Mouse (Mus musculus) forebrain, embryonic 14.5 days (tissue): ENCODE measurements around the gene Xbp1. TPM values are rescaled to one million over a fixed set of nuclear protein-coding genes. Genes with fewer than 3 reads are reported as not detected.
"Not testable (repeated sequence)": the region's sequence is repeated elsewhere in the genome, so short reads cannot be mapped to it uniquely, and the experiment has no call there.

ENCODE experiments used
- ATAC-seq: fragments of 200-750 bp; cut with Nextera tagmentation; 2 replicates; pipeline ENCODE4 v1.8.0; 2017; ENCODE audit warnings: mild to moderate bottlenecking, moderate library complexity
- DNase-seq: peaks from one replicate; pipeline ENCODE4 v3.0.0-alpha.2; 2015; ENCODE audit warnings: low spot score
- H3K27ac ChIP-seq: fragments of 300-500 bp; sonication (generic); 2 replicates; pipeline ENCODE4 v1.5.1; 2014; ENCODE audit warnings: low read depth, mild to moderate bottlenecking, control low read depth, low read length, moderate library complexity
- H3K27me3 ChIP-seq: fragments of 300-500 bp; sonication (generic); replicated peaks from 2 replicates; pipeline ENCODE4 v1.6.1; 2014; ENCODE audit warnings: low read length, control low read depth, mixed read lengths; ENCODE audit not compliant: control insufficient read depth, insufficient read depth
- H3K36me3 ChIP-seq: fragments of 300-500 bp; sonication (generic); 2 replicates; pipeline ENCODE4 v1.6.1; 2014; ENCODE audit warnings: low read length, control low read depth; ENCODE audit not compliant: control insufficient read depth, insufficient read depth
- H3K4me1 ChIP-seq: fragments of 300-500 bp; sonication (generic); 2 replicates; pipeline ENCODE4 v1.6.1; 2014; ENCODE audit warnings: antibody characterized with exemption, low read length, control low read depth; ENCODE audit not compliant: control insufficient read depth, insufficient read depth
- H3K4me2 ChIP-seq: fragments of 300-500 bp; sonication (generic); 2 replicates; pipeline ENCODE4 v1.6.1; 2014; ENCODE audit warnings: mild to moderate bottlenecking, control low read depth, low read length
- H3K4me3 ChIP-seq: fragments of 300-500 bp; sonication (generic); 2 replicates; pipeline ENCODE4 v1.5.1; 2014; ENCODE audit warnings: low read depth, low read length, control low read depth
- H3K9ac ChIP-seq: fragments of 300-500 bp; sonication (generic); 2 replicates; pipeline ENCODE4 v1.6.1; 2014; ENCODE audit warnings: mild to moderate bottlenecking, low read length, control low read depth, moderate library complexity
- H3K9me3 ChIP-seq: fragments of 300-500 bp; sonication (generic); replicated peaks from 2 replicates; pipeline ENCODE4 v1.6.1; 2016; ENCODE audit warnings: low read length, control low read depth, mixed read lengths; ENCODE audit not compliant: control insufficient read depth
- WGBS: fragments of 180-500 bp; shearing (Covaris S2); extraction: QIAGEN DNeasy Blood & Tissue Kit; methylation state at CpG from one replicate; pipeline ENCODE4 v1.1.7; 2014; 5-methylcytosine and 5-hydroxymethylcytosine counted together
- polyA plus RNA-seq: library from polyadenylated mRNA; unstranded; fragments of >200 nt; fragmentation: Nextera tagmentation; extraction: Ambion mirVana; gene quantifications from 2 replicates; pipeline ENCODE4 v1.2.1, GENCODE M21; 2014

Gene Xbp1
- polyA plus RNA-seq, 1 experiment from 2014 or later = 124 TPM

- no peak overlapping the region for H3K27ac ChIP-seq
- H3K4me2 ChIP-seq = no peak overlapping the region
- no peaks in the 10 kb centered on the region for H3K36me3 ChIP-seq
- H3K27me3 ChIP-seq = no peaks in the 10 kb centered on the region
- no peak for DNase-seq
- H3K9me3 ChIP-seq = no peaks in the 10 kb centered on the region
- 80% methylated on average over 13 of the region's 13 CpGs for WGBS
- H3K9ac ChIP-seq = no peak overlapping the region
- no peaks in the 10 kb centered on the region for H3K4me1 ChIP-seq
- H3K4me3 ChIP-seq = no peak overlapping the region
- no peak for ATAC-seq
These were observed 21.4 kb upstream of the Xbp1 start for GRCm38 (mm10) chr11:5498931-5499661.

- no peaks in the 10 kb centered on the region for H3K4me1 ChIP-seq
- H3K9ac ChIP-seq = no peak overlapping the region
- H3K9me3 ChIP-seq = no peaks in the 10 kb centered on the region
- no peak overlapping the region for H3K27ac ChIP-seq
- no peak overlapping the region for H3K4me2 ChIP-seq
- DNase-seq (no peak), ATAC-seq (no peak)
- no peaks in the 10 kb centered on the region for H3K27me3 ChIP-seq
- no peak overlapping the region for H3K4me3 ChIP-seq
- 92% methylated on average over 11 of the region's 11 CpGs for WGBS
- H3K36me3 ChIP-seq = no peaks in the 10 kb centered on the region
These were observed 20.4 kb upstream of the Xbp1 start for GRCm38 (mm10) chr11:5499961-5500644.

- Histone ChIP-seq H3K27ac (no peak overlapping the region), H3K27me3 (no peaks in the 10 kb centered on the region), H3K4me3 (no peak overlapping the region), H3K36me3 (no peaks in the 10 kb centered on the region), H3K9ac (no peak overlapping the region), H3K4me2 (no peak overlapping the region), H3K9me3 (no peaks in the 10 kb centered on the region), H3K4me1 (no peaks in the 10 kb centered on the region)
- DNase-seq (no peak), ATAC-seq (no peak)
- 82% methylated on average over 13 of the region's 13 CpGs for WGBS
These were observed 19.3 kb upstream of the Xbp1 start for GRCm38 (mm10) chr11:5500903-5501741.

DNA sequence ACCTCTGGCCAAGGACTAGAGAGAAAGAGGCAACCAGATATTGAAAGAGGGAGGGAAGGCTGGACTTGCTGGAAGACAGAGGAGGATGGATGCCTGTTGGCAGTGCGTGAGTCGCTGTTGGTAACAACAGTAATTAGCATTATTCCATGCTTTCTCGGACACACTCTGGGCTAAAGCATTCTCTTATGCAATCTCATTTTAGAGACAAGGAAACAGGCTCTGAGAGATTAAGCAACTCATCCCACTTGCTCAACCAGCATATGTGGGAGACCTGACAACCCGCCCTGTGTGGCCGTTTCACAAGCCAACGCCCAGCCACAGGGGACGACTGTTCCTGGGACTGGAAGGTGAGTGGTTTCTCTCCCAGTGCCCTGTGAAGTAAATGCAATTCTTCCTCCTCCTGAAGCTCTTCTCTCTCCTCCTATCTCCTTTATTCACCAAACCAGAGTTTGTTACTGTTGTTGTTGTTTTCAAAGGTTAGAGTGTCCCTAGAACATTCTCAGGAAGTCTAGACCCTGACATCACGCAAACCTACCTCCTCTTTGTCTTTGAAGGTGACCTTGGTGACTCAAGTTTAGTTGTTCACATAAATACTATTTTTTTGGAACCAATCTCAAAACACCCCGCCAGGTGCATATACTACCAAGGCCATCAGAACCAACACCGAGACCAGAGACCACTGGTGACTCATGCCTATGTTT lies 18.0 kb upstream of the Xbp1 start:
- H3K36me3 ChIP-seq = no peaks in the 10 kb centered on the region
- H3K4me2 ChIP-seq = no peak overlapping the region
- no peak for ATAC-seq
- H3K27me3 ChIP-seq = no peaks in the 10 kb centered on the region
- no peaks in the 10 kb centered on the region for H3K9me3 ChIP-seq
- DNase-seq = no peak
- no peak overlapping the region for H3K9ac ChIP-seq
- H3K4me3 ChIP-seq = no peak overlapping the region
- WGBS = 85% methylated on average over 10 of the region's 10 CpGs
- no peaks in the 10 kb centered on the region for H3K4me1 ChIP-seq
- H3K27ac ChIP-seq = no peak overlapping the region

DNA sequence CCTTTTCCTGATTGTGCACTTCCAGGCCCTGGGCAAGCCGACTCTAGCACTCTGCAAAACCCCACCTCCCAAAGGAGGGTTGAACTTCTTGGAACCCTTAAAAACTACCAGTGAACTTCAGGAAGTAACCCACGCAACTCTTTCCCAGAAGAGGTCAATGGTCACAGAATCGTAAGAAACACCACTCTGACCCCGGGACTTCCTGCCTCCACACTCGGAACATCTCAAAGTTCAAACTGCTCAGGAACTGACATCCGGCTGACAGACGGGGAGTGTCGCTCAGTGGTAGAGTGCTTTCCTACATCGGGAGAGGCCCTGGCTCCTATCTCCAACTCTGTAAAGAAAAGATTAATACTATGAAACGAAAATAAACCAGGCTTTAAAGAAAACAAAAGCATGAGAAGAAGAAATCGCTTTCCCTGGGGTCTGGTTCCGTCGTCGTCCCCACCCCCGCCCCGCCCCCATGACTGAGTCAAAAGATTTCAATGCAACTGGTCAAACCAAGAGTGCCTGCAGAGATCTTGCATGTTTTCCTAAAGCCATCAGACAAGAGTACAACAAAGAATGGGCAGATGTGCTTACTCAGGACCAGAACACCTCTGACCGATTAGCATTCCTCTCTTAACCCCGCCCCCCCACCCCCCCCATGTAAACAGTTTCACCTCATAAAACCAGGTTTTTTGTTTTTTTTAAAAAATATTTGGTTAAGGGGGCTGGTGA lies 14.4 kb upstream of the Xbp1 start:
- no peaks in the 10 kb centered on the region for H3K4me1 ChIP-seq
- WGBS = 39% methylated on average over 18 of the region's 18 CpGs
- no peak overlapping the region for H3K27ac ChIP-seq
- no peak overlapping the region for H3K4me2 ChIP-seq
- no peaks in the 10 kb centered on the region for H3K9me3 ChIP-seq
- no peaks in the 10 kb centered on the region for H3K36me3 ChIP-seq
- DNase-seq (no peak), ATAC-seq (no peak)
- H3K4me3 ChIP-seq = no peak overlapping the region
- H3K27me3 ChIP-seq = no peaks in the 10 kb centered on the region
- no peak overlapping the region for H3K9ac ChIP-seq

DNA sequence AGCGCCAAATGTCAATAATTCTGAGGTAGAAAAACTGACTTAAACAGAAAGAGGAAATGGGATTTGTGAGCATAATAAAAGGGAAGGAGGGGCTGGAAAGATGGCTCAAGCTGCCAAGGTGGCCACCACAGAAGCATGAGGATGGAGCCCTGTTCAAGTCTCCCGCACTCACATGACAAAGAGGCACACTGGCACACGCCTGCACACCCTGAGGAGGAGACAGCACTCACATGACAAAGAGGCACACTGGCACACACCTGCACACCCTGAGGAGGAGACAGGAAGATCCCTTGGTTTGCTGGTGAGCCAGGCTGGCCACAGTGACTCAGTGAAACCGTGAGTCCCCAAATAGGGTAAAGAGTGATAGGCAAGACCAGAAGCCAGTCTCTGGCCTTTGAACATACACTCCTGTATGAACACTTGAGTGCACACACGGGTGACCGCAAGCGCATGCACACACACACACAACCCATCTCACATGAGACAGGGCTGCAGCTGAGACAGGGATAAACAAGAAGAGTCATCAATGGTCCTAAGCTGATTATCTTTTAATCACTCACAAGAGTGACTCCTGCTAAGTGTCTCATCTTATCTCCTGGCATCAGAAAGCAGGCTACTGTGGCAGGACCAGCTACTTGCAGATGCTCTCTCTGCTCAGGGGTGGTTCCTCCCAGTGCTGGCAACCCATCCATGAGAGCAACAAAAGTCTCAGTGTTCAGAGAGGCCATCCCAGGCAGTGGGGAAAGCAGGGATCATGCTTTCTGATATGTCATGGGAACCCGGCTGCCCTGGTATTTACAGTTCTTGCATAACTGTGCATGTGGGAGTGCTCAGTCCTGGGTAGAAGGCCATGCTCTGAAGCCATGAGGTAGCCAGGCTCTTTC lies 11.0 kb upstream of the Xbp1 start:
- no peak for ATAC-seq
- Histone ChIP-seq H3K27ac (no peak overlapping the region), H3K4me3 (no peak overlapping the region), H3K9me3 (no peaks in the 10 kb centered on the region), H3K9ac (no peak overlapping the region), H3K4me1 (no peaks in the 10 kb centered on the region), H3K36me3 (no peaks in the 10 kb centered on the region), H3K27me3 (no peaks in the 10 kb centered on the region), H3K4me2 (no peak overlapping the region)
- 85% methylated on average over 8 of the region's 8 CpGs for WGBS
- DNase-seq = no peak

- H3K27ac ChIP-seq = no peak overlapping the region
- H3K4me1 ChIP-seq = no peaks in the 10 kb centered on the region
- H3K27me3 ChIP-seq = no peaks in the 10 kb centered on the region
- H3K9ac ChIP-seq = no peak overlapping the region
- H3K36me3 ChIP-seq = no peaks in the 10 kb centered on the region
- ATAC-seq = no peak
- WGBS = 85% methylated on average over 5 of the region's 5 CpGs
- H3K9me3 ChIP-seq = no peaks in the 10 kb centered on the region
- no peak overlapping the region for H3K4me3 ChIP-seq
- no peak for DNase-seq
- no peak overlapping the region for H3K4me2 ChIP-seq
These were observed 10.4 kb upstream of the Xbp1 start for GRCm38 (mm10) chr11:5510099-5510391.

DNA sequence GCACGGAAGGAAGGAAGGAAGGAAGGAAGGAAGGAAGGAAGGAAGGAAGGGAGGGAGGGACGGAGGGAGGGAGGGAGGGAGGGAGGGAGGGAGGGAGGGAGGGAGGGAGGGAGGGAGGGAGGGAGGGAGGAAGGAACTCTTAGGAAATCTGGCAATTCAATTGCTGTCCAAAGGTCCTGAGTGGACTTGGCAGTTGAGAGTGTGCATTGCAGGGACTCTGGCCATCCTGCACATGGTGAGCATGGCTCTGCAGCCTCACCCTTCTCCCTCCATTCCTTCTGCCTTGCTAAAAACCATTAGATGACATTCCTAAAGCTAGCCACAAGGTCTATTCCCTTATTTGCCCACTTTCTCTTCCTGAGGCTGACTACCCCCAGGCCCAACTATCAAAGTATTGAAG lies 9.8 kb upstream of the Xbp1 start:
- H3K4me2 ChIP-seq, H3K9ac ChIP-seq, DNase-seq, H3K9me3 ChIP-seq, H3K27me3 ChIP-seq, H3K4me1 ChIP-seq, H3K27ac ChIP-seq, H3K4me3 ChIP-seq, ATAC-seq, H3K36me3 ChIP-seq: not testable (repeated sequence)
- WGBS = no CpG with 5 or more reads among the region's 2 CpGs
